Mouse (Mus musculus): ENCODE measurements at regions not wholly inside any gene's neighbourhood (a gene's known extent, or its start where the extent isn't known, plus 50 kb on each side); places are given as distances from the start of the nearest gene placed in this dataset.

DNA sequence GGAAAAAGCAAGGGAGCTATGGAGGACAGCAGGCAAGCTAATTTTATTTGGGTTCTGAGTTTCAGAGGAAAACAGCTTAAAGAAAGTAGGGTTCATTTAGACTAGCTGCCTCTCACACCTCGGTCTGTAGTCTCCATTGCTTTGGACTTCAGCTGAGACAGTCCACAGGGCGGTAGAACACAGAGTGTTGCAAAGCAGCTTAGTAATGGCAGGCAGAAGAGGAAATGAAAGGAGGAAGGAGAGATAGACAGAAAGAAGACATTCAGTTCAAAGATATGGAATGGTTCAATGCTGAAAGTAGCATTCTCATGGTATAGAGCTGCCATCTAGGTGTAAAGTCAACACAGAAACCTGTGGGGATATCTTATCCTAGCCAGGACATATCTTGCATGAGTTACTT is 396.6 kb upstream of the Atp2b1 start:
- TF ChIP-seq POLR2A (IDR thresholded peaks at IDR 0.05; ENCODE audit: extremely low read depth, insufficient read depth, low read length) (no peak), CTCF (IDR thresholded peaks at IDR 0.05; ENCODE audit: extremely low read depth, insufficient read depth, low read length) (no peak)
